9 mouse cellular contexts compared by ENCODE assay signal in genomic region chr14:48083836-48084812, GRCm38 (mm10). TPM values are rescaled to one million over a fixed set of nuclear protein-coding genes. Genes with fewer than 3 reads are reported as not detected.
DNase-seq lines count a peak whose midpoint lies in the region; ATAC-seq lines count a peak whose summit lies in the region.
"Had no signal": no experiment of that assay in that cellular context is flagged by ENCODE, and none has a peak within 500 bp of the region (broad histone marks: within the 10 kb centered on the region; RNA-seq: fewer than 3 reads in every experiment).

No protein-coding gene starts in this region.

- no peak overlapping the region for H3K9ac ChIP-seq in midbrain, embryonic 15.5 days
- H3K9ac ChIP-seq: stomach, embryonic 15.5 days had no signal

- WGBS in midbrain, embryonic 15.5 days, result 26% methylated on average over 14 of the region's 14 CpGs

- peak; percentile 83 for ATAC-seq in midbrain, embryonic 15.5 days (replicated peaks)

- peaks cover 12% of the 10 kb centered on the region for H3K4me1 ChIP-seq in midbrain, embryonic 15.5 days
- H3K4me1 ChIP-seq: megakaryocyte, embryonic 14.5 days had no signal

- no peaks in the 10 kb centered on the region for H3K9me3 ChIP-seq in midbrain, embryonic 15.5 days
- H3K9me3 ChIP-seq: megakaryocyte, embryonic 14.5 days; stomach, embryonic 15.5 days had no signal

- H3K4me3 ChIP-seq in midbrain, embryonic 15.5 days, result no peak overlapping the region
- H3K4me3 ChIP-seq: megakaryocyte, embryonic 14.5 days; stomach, embryonic 15.5 days had no signal

- H3K36me3 ChIP-seq in midbrain, embryonic 15.5 days (replicated peaks), result no peaks in the 10 kb centered on the region
- H3K36me3 ChIP-seq: stomach, embryonic 15.5 days had no signal

- DNase-seq in layer of hippocampus, adult 18-20 months (ENCODE audit: low spot score in 2 of 2), result peak; percentile 25 to 80
- no peak for DNase-seq in layer of hippocampus, adult 9-10 months (ENCODE audit: low spot score)
- peak; percentile 48 for DNase-seq in cerebellum, adult 9-10 months
- DNase-seq in kidney, adult 8-10 months, result peak; percentile 4 to 16
- no peak for DNase-seq in right cerebral cortex, postnatal 4 days
- DNase-seq in embryo, embryonic 9.5 days (ENCODE audit: extremely low spot score), result no peak

- peak overlapping the region; percentile 7 for H3K4me2 ChIP-seq in midbrain, embryonic 15.5 days
- H3K4me2 ChIP-seq: stomach, embryonic 15.5 days had no signal

- no peaks in the 10 kb centered on the region for H3K27me3 ChIP-seq in midbrain, embryonic 15.5 days (replicated peaks)
- H3K27me3 ChIP-seq: megakaryocyte, embryonic 14.5 days; stomach, embryonic 15.5 days had no signal

- H3K27ac ChIP-seq in midbrain, embryonic 15.5 days, result peak overlapping the region; percentile 25; the same call in 1 of the 2 replicates
- H3K27ac ChIP-seq: stomach, embryonic 15.5 days had no signal

RNA-seq across cellular contexts. Expression of gene Peli2, which starts 36.5 kb away (rescaled TPM):
- total RNA-seq in layer of hippocampus, adult 18-20 months (2021), result 10 to 100 TPM; 21.7 to 26.2 TPM
- 6.9 and 8.5 TPM in 2 replicates for polyA plus RNA-seq in midbrain, embryonic 15.5 days (2015; fragmentation: Nextera tagmentation; extraction: Ambion mirVana)

Comparison
In these comparisons a context has a peak if more than half of its experiments do, and no peak if none do; other contexts are left out.
1. DNase-seq: peak in layer of hippocampus, adult 18-20 months (2 of 2), cerebellum, adult 9-10 months (single experiment) and kidney, adult 8-10 months (2 of 2); none in layer of hippocampus, adult 9-10 months (single experiment), right cerebral cortex, postnatal 4 days (single experiment) and embryo, embryonic 9.5 days (single experiment).